Mouse (Mus musculus): ENCODE measurements around the gene Kng2.
"Not testable (repeated sequence)": the region's sequence is repeated elsewhere in the genome, so short reads cannot be mapped to it uniquely, and the experiment has no call there.

GRCm38 (mm10) chr16:23014645-23015044 lies 14.6 kb downstream of the Kng2 start:
- not testable (repeated sequence) for TF ChIP-seq GATA1 (IDR thresholded peaks at IDR 0.05; ENCODE audit: borderline replicate concordance, low read length); FLI1 (IDR thresholded peaks at IDR 0.05; ENCODE audit: low read length)

Measured in megakaryocyte, embryonic 14.5 days (primary cell).